Mouse (Mus musculus) skeletal muscle tissue, adult 2 months (tissue): ENCODE measurements around the gene Chn2.

Source experiments
- DNase-seq: peaks from one replicate; pipeline ENCODE4 v3.0.0-alpha.2; 2012; ENCODE audit warnings: low read depth, low spot score

The Chn2 gene

GRCm38 (mm10) chr6:54278613-54279012, 239.3 kb downstream of the Chn2 start:
- peak; percentile 23 for DNase-seq

GRCm38 (mm10) chr6:54279391-54279790, 240.0 kb downstream of the Chn2 start:
- no peak for DNase-seq

- DNase-seq = no peak
Measured at GRCm38 (mm10) chr6:54280248-54280647, 240.9 kb downstream of the Chn2 start.

- no peak for DNase-seq
Measured at GRCm38 (mm10) chr6:54283299-54283698, 243.9 kb downstream of the Chn2 start.

GRCm38 (mm10) chr6:54284167-54284711, 244.9 kb downstream of the Chn2 start:
- no peak for DNase-seq

GRCm38 (mm10) chr6:54286813-54287212, 247.5 kb downstream of the Chn2 start:
- no peak for DNase-seq

- no peak for DNase-seq
Measured at GRCm38 (mm10) chr6:54289774-54290500, 250.6 kb downstream of the Chn2 start.

GRCm38 (mm10) chr6:54297231-54297630, 257.9 kb downstream of the Chn2 start:
- DNase-seq = peak; percentile 15

GRCm38 (mm10) chr6:54299417-54299816, 260.1 kb downstream of the Chn2 start:
- DNase-seq = no peak

- DNase-seq = no peak
Measured at GRCm38 (mm10) chr6:54305777-54306176, 266.4 kb downstream of the Chn2 start.

GRCm38 (mm10) chr6:54313071-54313470, 273.7 kb downstream of the Chn2 start:
- no peak for DNase-seq

- DNase-seq = no peak
Measured at GRCm38 (mm10) chr6:54318618-54319017, 279.3 kb downstream of the Chn2 start.

- DNase-seq = no peak
Measured at GRCm38 (mm10) chr6:54319198-54319597, 279.8 kb downstream of the Chn2 start.

GRCm38 (mm10) chr6:54320236-54320635, 280.9 kb downstream of the Chn2 start:
- DNase-seq = no peak

- no peak for DNase-seq
Measured at GRCm38 (mm10) chr6:54325246-54325885, 286.0 kb downstream of the Chn2 start, which contains the start of gene Prr15. Gene Prr15, plus strand, starts transcription at chr6:54325835.

- peak; percentile 36 for DNase-seq
Measured at GRCm38 (mm10) chr6:54326671-54327625, 287.6 kb downstream of the Chn2 start.

GRCm38 (mm10) chr6:54327626-54328003, 288.3 kb downstream of the Chn2 start:
- DNase-seq = peak; percentile 30

GRCm38 (mm10) chr6:54328783-54329182, 289.4 kb downstream of the Chn2 start:
- DNase-seq = no peak

- DNase-seq = no peak
Measured at GRCm38 (mm10) chr6:54329598-54329997, 290.2 kb downstream of the Chn2 start.

GRCm38 (mm10) chr6:54330166-54330565, 290.8 kb downstream of the Chn2 start:
- no peak for DNase-seq

GRCm38 (mm10) chr6:54331765-54332164, 292.4 kb downstream of the Chn2 start:
- DNase-seq = no peak

GRCm38 (mm10) chr6:54332203-54332602, 292.8 kb downstream of the Chn2 start:
- no peak for DNase-seq
